Mouse (Mus musculus): ENCODE data around the gene Vsnl1. TPM values are rescaled to one million over a fixed set of nuclear protein-coding genes. Genes with fewer than 3 reads are reported as not detected.

The Vsnl1 gene
- polyA plus RNA-seq, 1 experiment, result not detected

DNA sequence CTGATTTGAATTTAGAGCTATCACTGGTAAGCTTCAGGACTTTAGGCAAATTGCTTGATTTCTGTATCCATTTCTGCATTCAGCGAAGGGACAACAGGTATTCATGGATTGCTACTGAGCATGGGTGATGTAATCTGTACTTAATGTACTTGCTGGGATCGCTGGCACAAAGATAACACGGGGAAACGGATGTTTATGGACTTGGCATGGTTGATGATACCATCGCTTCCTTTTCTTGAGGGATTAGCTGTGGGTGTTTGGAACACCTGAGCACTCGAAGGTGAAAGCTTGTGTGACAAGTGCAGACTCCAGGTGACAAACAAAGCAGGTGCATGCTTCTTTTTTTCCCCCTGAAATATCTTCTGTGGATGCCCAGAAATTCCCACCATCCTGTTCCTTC, 18.3 kb downstream of the Vsnl1 start:
- no peaks in the 10 kb centered on the region for H3K27me3 ChIP-seq (ENCODE audit: control insufficient read depth, insufficient read depth, insufficient read length)
- no peak overlapping the region for H3K4me3 ChIP-seq
- no peaks in the 10 kb centered on the region for H3K79me2 ChIP-seq (ENCODE audit: control insufficient read depth, insufficient read depth)
- H3K36me3 ChIP-seq (ENCODE audit: control insufficient read depth, insufficient read depth), result no peaks in the 10 kb centered on the region
- TF ChIP-seq USF1 (IDR thresholded peaks at IDR 0.05; ENCODE audit: low read depth) (no peak), TCF3 (IDR thresholded peaks at IDR 0.05; ENCODE audit: insufficient read length, low read depth) (no peak), SRF (IDR thresholded peaks at IDR 0.05; ENCODE audit: control insufficient read depth, insufficient read length, low read depth) (no peak), MAX (IDR thresholded peaks at IDR 0.05; ENCODE audit: low read depth) (no peak), MYOG (IDR thresholded peaks at IDR 0.05; ENCODE audit: control insufficient read depth in 1 of 3, insufficient read depth in 1 of 3, insufficient read length in 2 of 3, low read depth in 2 of 3) (no peak), MYOD1 (IDR thresholded peaks at IDR 0.05; ENCODE audit: control insufficient read depth in 1 of 3, insufficient read length in 2 of 3, low read depth in 2 of 3) (no peak), E2F4 (IDR thresholded peaks at IDR 0.05; ENCODE audit: insufficient read depth) (no peak), TCF12 (IDR thresholded peaks at IDR 0.05; ENCODE audit: insufficient read depth, poor library complexity, severe bottlenecking) (no peak), REST (IDR thresholded peaks at IDR 0.05; ENCODE audit: insufficient read depth, insufficient read length) (no peak), POLR2A (IDR thresholded peaks at IDR 0.05; ENCODE audit: insufficient read length, low read depth) (no peak), CEBPB (IDR thresholded peaks at IDR 0.05; ENCODE audit: insufficient read depth, poor library complexity, severe bottlenecking) (no peak), POLR2AphosphoS2 (IDR thresholded peaks at IDR 0.05; ENCODE audit: insufficient read length, low read depth) (no peak)
- H3K4me2 ChIP-seq (ENCODE audit: low read depth), result no peak overlapping the region
- no peak overlapping the region for H3ac ChIP-seq (ENCODE audit: control insufficient read depth, insufficient read length)

GRCm38 (mm10) chr12:11407679-11408078, 28.7 kb downstream of the Vsnl1 start:
- Histone ChIP-seq H3K4me2 (ENCODE audit: low read depth) (no peak overlapping the region), H3K4me3 (no peak overlapping the region), H3K79me2 (ENCODE audit: control insufficient read depth, insufficient read depth) (no peaks in the 10 kb centered on the region), H3K27me3 (ENCODE audit: control insufficient read depth, insufficient read depth, insufficient read length) (no peaks in the 10 kb centered on the region), H3K36me3 (ENCODE audit: control insufficient read depth, insufficient read depth) (no peaks in the 10 kb centered on the region), H3ac (ENCODE audit: control insufficient read depth, insufficient read length) (no peak overlapping the region)
- TF ChIP-seq MAX (IDR thresholded peaks at IDR 0.05; ENCODE audit: low read depth) (no peak), TCF12 (IDR thresholded peaks at IDR 0.05; ENCODE audit: insufficient read depth, poor library complexity, severe bottlenecking) (no peak), REST (IDR thresholded peaks at IDR 0.05; ENCODE audit: insufficient read depth, insufficient read length) (no peak), SRF (IDR thresholded peaks at IDR 0.05; ENCODE audit: control insufficient read depth, insufficient read length, low read depth) (no peak), POLR2A (IDR thresholded peaks at IDR 0.05; ENCODE audit: insufficient read length, low read depth) (no peak), E2F4 (IDR thresholded peaks at IDR 0.05; ENCODE audit: insufficient read depth) (no peak), MYOG (IDR thresholded peaks at IDR 0.05; ENCODE audit: control insufficient read depth in 1 of 3, insufficient read depth in 1 of 3, insufficient read length in 2 of 3, low read depth in 2 of 3) (no peak)

DNA sequence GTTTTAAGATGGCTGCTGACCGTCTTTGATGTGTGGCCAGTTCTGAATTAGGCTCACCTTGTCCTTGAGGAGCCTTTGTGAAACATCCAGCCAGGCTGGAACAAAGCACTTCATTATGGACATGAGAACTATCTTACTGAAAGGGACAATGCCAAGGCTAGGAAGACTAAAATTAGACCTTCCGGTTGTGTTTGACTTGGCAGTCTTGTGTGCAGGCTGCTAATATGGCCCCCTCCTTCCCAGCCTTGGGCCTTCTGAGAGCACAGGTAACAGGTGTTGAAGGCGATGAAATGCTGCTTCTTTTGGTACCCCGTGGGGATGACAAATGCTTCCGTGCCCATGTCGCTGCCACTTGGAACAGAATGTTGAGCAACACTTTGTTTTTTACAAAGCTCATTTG, 37.6 kb downstream of the Vsnl1 start:
- Histone ChIP-seq H3ac (ENCODE audit: control insufficient read depth, insufficient read length) (no peak overlapping the region), H3K4me2 (ENCODE audit: low read depth) (no peak overlapping the region), H3K36me3 (ENCODE audit: control insufficient read depth, insufficient read depth) (no peaks in the 10 kb centered on the region), H3K27me3 (ENCODE audit: control insufficient read depth, insufficient read depth, insufficient read length) (no peaks in the 10 kb centered on the region), H3K4me3 (no peak overlapping the region), H3K79me2 (ENCODE audit: control insufficient read depth, insufficient read depth) (no peaks in the 10 kb centered on the region)
- TF ChIP-seq MYOG (IDR thresholded peaks at IDR 0.05; ENCODE audit: control insufficient read depth in 1 of 3, insufficient read depth in 1 of 3, insufficient read length in 2 of 3, low read depth in 2 of 3), result no peak
- no peak for TF ChIP-seq MYOD1 (IDR thresholded peaks at IDR 0.05; ENCODE audit: control insufficient read depth in 1 of 3, insufficient read length in 2 of 3, low read depth in 2 of 3)
- no peak for TF ChIP-seq TCF12 (IDR thresholded peaks at IDR 0.05; ENCODE audit: insufficient read depth, poor library complexity, severe bottlenecking)
- TF ChIP-seq REST (IDR thresholded peaks at IDR 0.05; ENCODE audit: insufficient read depth, insufficient read length), result no peak
- no peak for TF ChIP-seq E2F4 (IDR thresholded peaks at IDR 0.05; ENCODE audit: insufficient read depth)
- TF ChIP-seq USF1 (IDR thresholded peaks at IDR 0.05; ENCODE audit: low read depth), result no peak
- TF ChIP-seq POLR2AphosphoS2 (IDR thresholded peaks at IDR 0.05; ENCODE audit: insufficient read length, low read depth), result no peak
- TF ChIP-seq POLR2A (IDR thresholded peaks at IDR 0.05; ENCODE audit: insufficient read length, low read depth), result no peak
- no peak for TF ChIP-seq SRF (IDR thresholded peaks at IDR 0.05; ENCODE audit: control insufficient read depth, insufficient read length, low read depth)
- TF ChIP-seq MAX (IDR thresholded peaks at IDR 0.05; ENCODE audit: low read depth), result no peak
- no peak for TF ChIP-seq CEBPB (IDR thresholded peaks at IDR 0.05; ENCODE audit: insufficient read depth, poor library complexity, severe bottlenecking)

DNA sequence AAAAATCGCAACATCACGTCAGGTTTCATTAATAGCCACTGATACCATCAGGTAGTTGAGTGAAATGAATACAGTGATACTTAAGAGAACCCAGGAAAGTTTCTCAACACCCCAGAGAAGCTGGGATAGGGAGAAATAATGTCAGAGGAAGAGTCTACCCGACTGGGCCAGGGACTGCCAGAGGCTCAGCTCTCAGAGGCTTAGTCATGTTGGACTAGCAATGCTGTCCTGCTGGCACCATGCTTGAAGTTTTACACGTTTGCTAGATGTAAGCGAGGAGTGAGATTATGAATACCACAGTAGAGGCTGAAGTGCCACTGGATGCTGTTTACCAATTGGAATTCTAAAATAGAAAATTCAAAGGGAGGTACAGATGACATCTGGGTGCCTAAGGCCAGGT, 39.4 kb downstream of the Vsnl1 start:
- Histone ChIP-seq H3K79me2 (ENCODE audit: control insufficient read depth, insufficient read depth) (no peaks in the 10 kb centered on the region), H3ac (ENCODE audit: control insufficient read depth, insufficient read length) (no peak overlapping the region), H3K36me3 (ENCODE audit: control insufficient read depth, insufficient read depth) (no peaks in the 10 kb centered on the region), H3K4me2 (ENCODE audit: low read depth) (no peak overlapping the region), H3K4me3 (no peak overlapping the region), H3K27me3 (ENCODE audit: control insufficient read depth, insufficient read depth, insufficient read length) (no peaks in the 10 kb centered on the region)
- TF ChIP-seq TCF3 (IDR thresholded peaks at IDR 0.05; ENCODE audit: insufficient read length, low read depth) (no peak), MAX (IDR thresholded peaks at IDR 0.05; ENCODE audit: low read depth) (no peak), POLR2A (IDR thresholded peaks at IDR 0.05; ENCODE audit: insufficient read length, low read depth) (no peak), SRF (IDR thresholded peaks at IDR 0.05; ENCODE audit: control insufficient read depth, insufficient read length, low read depth) (no peak)

DNA sequence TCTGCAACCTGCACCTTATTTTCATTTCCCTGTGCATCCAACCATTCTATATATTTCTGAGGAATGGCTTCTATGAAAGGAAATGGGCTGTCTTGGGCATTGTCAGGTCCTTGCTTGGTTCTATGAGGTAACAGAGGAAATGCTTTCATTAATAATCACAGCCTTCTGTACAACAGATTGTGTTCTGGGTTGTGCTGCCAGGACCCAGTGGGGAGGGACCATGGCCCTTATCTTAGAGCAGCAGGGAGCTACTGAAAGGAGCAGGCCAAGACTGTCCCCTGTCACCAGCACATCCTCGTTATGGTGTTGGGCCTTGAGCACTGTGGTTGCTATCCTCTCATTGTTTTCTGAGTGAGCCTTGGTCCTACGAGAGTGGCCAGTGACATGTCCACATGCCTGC, 40.9 kb downstream of the Vsnl1 start:
- H3ac ChIP-seq (ENCODE audit: control insufficient read depth, insufficient read length), result no peak overlapping the region
- TF ChIP-seq POLR2AphosphoS2 (IDR thresholded peaks at IDR 0.05; ENCODE audit: insufficient read length, low read depth) (no peak), USF1 (IDR thresholded peaks at IDR 0.05; ENCODE audit: low read depth) (no peak), MYOD1 (IDR thresholded peaks at IDR 0.05; ENCODE audit: control insufficient read depth in 1 of 3, insufficient read length in 2 of 3, low read depth in 2 of 3) (no peak), MYOG (IDR thresholded peaks at IDR 0.05; ENCODE audit: control insufficient read depth in 1 of 3, insufficient read depth in 1 of 3, insufficient read length in 2 of 3, low read depth in 2 of 3) (no peak), SRF (IDR thresholded peaks at IDR 0.05; ENCODE audit: control insufficient read depth, insufficient read length, low read depth) (no peak), CEBPB (IDR thresholded peaks at IDR 0.05; ENCODE audit: insufficient read depth, poor library complexity, severe bottlenecking) (no peak), TCF3 (IDR thresholded peaks at IDR 0.05; ENCODE audit: insufficient read length, low read depth) (no peak), MAX (IDR thresholded peaks at IDR 0.05; ENCODE audit: low read depth) (no peak), TCF12 (IDR thresholded peaks at IDR 0.05; ENCODE audit: insufficient read depth, poor library complexity, severe bottlenecking) (no peak), POLR2A (IDR thresholded peaks at IDR 0.05; ENCODE audit: insufficient read length, low read depth) (no peak), REST (IDR thresholded peaks at IDR 0.05; ENCODE audit: insufficient read depth, insufficient read length) (no peak), E2F4 (IDR thresholded peaks at IDR 0.05; ENCODE audit: insufficient read depth) (no peak)
- no peak overlapping the region for H3K4me2 ChIP-seq (ENCODE audit: low read depth)
- H3K4me3 ChIP-seq, result no peak overlapping the region
- no peaks in the 10 kb centered on the region for H3K79me2 ChIP-seq (ENCODE audit: control insufficient read depth, insufficient read depth)
- no peaks in the 10 kb centered on the region for H3K27me3 ChIP-seq (ENCODE audit: control insufficient read depth, insufficient read depth, insufficient read length)
- H3K36me3 ChIP-seq (ENCODE audit: control insufficient read depth, insufficient read depth), result no peaks in the 10 kb centered on the region

Data from myocyte (in vitro differentiated cells).